Mouse (Mus musculus) G1E (cell line): ENCODE measurements around the gene Gm44965.

Experiments
- CTCF ChIP-seq: IDR thresholded peaks from 2 replicates; pipeline ENCODE4 v1.5.1; 2012; ENCODE audit warnings: low read depth, low read length, inconsistent platforms, mixed read lengths
- GATA1 ChIP-seq: IDR thresholded peaks from 2 replicates; pipeline ENCODE4 v1.6.1; 2012; ENCODE audit warnings: borderline replicate concordance, low read length, inconsistent platforms, mixed read lengths
- GATA2 ChIP-seq: IDR thresholded peaks from 2 replicates; pipeline ENCODE4 v1.6.1; 2012; ENCODE audit warnings: low read depth, low read length, inconsistent platforms, borderline replicate concordance
- POLR2AphosphoS5 ChIP-seq: IDR thresholded peaks from 2 replicates; pipeline ENCODE4 v1.6.1; 2012; ENCODE audit warnings: low read depth, low read length, inconsistent platforms; ENCODE audit not compliant: insufficient replicate concordance
- TAL1 ChIP-seq: conservative IDR thresholded peaks from 2 replicates; pipeline ENCODE4 v1.6.1; 2012; ENCODE audit warnings: low read depth, low read length, inconsistent platforms, mixed read lengths

DNA sequence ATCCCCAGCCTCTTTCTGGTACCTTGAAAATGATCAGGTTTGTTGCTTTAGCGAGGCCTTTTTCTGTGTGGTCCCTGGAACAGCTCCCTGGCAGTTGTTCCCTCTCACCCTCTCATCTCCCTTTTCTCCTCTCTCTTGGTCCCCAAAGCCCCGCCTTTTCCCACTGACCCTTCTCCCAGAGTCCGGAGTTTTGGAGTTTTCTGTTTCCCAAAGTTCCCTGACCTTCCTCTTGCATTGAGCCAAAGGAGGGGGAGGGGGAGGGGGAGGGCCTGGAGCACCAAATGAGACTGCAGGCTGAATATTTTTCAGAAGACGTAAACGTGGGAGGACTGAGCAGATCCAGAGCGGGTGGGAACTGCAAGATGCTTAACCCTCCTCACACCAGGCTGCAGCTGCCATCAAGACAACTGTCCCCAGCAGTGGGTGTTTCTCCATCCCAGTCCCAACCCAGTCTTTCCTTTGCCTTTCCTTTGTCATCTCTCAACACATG, 21.1 kb upstream of the Gm44965 start, which contains the start of gene Rarres2:
- TF ChIP-seq CTCF (no peak), POLR2AphosphoS5 (no peak), GATA1 (no peak), TAL1 (no peak), GATA2 (no peak)
